8 mouse cellular contexts compared by ENCODE assay signal in genomic region chr17:88065801-88066646, GRCm38 (mm10). TPM values are rescaled to one million over a fixed set of nuclear protein-coding genes. Genes with fewer than 3 reads are reported as not detected.
DNase-seq lines count a peak whose midpoint lies in the region; ATAC-seq lines count a peak whose summit lies in the region.

No protein-coding gene starts in this region.

- H3K9ac ChIP-seq in hindbrain, embryonic 14.5 days: peak overlapping the region; percentile 100

- H3K4me1 ChIP-seq in hindbrain, embryonic 14.5 days (replicated peaks; ENCODE audit: control insufficient read depth, insufficient read depth, low read length): peaks cover 24% of the 10 kb centered on the region

- DNase-seq in R1 (ENCODE audit: low read depth, low spot score): peak; percentile 100
- peak; percentile 87 to 92 for DNase-seq in cerebellum, postnatal 25 days
- DNase-seq in frontal cortex, postnatal 25 days (ENCODE audit: low spot score in 2 of 2): peak; percentile 62 to 74
- peak; percentile 87 for DNase-seq in hindbrain, embryonic 14.5 days (ENCODE audit: low spot score)
- peak; percentile 86 to 88 for DNase-seq in layer of hippocampus, postnatal 36 days
- peak; percentile 96 for DNase-seq in lung, postnatal 36 days
- peak; percentile 98 for DNase-seq in retina, postnatal 1 day
- peak; percentile 79 to 92 for DNase-seq in urinary bladder, adult 18-20 months (ENCODE audit: low spot score in 2 of 2)

- no peaks in the 10 kb centered on the region for H3K36me3 ChIP-seq in hindbrain, embryonic 14.5 days (replicated peaks; ENCODE audit: control insufficient read depth, insufficient read depth)

- H3K4me3 ChIP-seq in hindbrain, embryonic 14.5 days (replicated peaks; ENCODE audit: low read length): peak overlapping the region; percentile 100

- peak overlapping the region; percentile 53 for H3K4me2 ChIP-seq in hindbrain, embryonic 14.5 days (replicated peaks)

- H3K27me3 ChIP-seq in hindbrain, embryonic 14.5 days (ENCODE audit: control insufficient read depth, insufficient read depth, low read length): no peaks in the 10 kb centered on the region

- ATAC-seq in hindbrain, embryonic 14.5 days (ENCODE audit: low FRiP score): peak; percentile 98

- no peaks in the 10 kb centered on the region for H3K9me3 ChIP-seq in hindbrain, embryonic 14.5 days (ENCODE audit: control insufficient read depth, low read length)

- peak overlapping the region; percentile 100 for H3K27ac ChIP-seq in hindbrain, embryonic 14.5 days

- WGBS in hindbrain, embryonic 14.5 days: under 1% methylated on average over 32 of the region's 57 CpGs

RNA-seq across cellular contexts. Expression of gene Fbxo11, which starts 0.9 kb away (rescaled TPM):
- polyA plus RNA-seq in hindbrain, embryonic 14.5 days (2014; fragmentation: Nextera tagmentation; extraction: Ambion mirVana): 42.0 and 43.7 TPM in 2 replicates
- 100 to 1,000 TPM; 126 to 132 TPM for total RNA-seq in layer of hippocampus, postnatal 36 days (2021)

Comparison
In these comparisons a context has a peak if more than half of its experiments do, and no peak if none do; other contexts are left out.
1. Peak in every context shown above with its lines: DNase-seq, ATAC-seq, H3K4me3 ChIP-seq and H3K27ac ChIP-seq.